Mouse (Mus musculus) heart, adult 2 months (tissue): Measurements from ENCODE around the gene Csnk1e. TPM values are rescaled to one million over a fixed set of nuclear protein-coding genes. Genes with fewer than 3 reads are reported as not detected.
A peak's percentile ranks its signal among the peaks of the same experiment; 100 is the strongest.

Experiments used
- DNase-seq, 2 experiments: peaks; one replicate each; pipeline ENCODE4 v3.0.0; 2021
- H3K27ac ChIP-seq: fragments of 200-600 bp; 2 replicates; pipeline ENCODE4 v1.8.1; 2022
- H3K27me3 ChIP-seq: fragments of 200-500 bp; 2 replicates; pipeline ENCODE4 v1.6.1; 2012; ENCODE audit warnings: mild to moderate bottlenecking, low read length, inconsistent platforms, mixed read lengths; ENCODE audit not compliant: control insufficient read depth, insufficient read depth
- H3K36me3 ChIP-seq: fragments of 200-500 bp; 2 replicates; pipeline ENCODE4 v1.6.1; 2012; ENCODE audit warnings: low read length, inconsistent platforms; ENCODE audit not compliant: control insufficient read depth, insufficient read depth
- H3K4me1 ChIP-seq: fragments of 200-500 bp; 2 replicates; pipeline ENCODE4 v1.6.1; 2011; ENCODE audit warnings: low read length; ENCODE audit not compliant: control insufficient read depth, insufficient read depth
- H3K4me3 ChIP-seq: fragments of 200-600 bp; 2 replicates; pipeline ENCODE4 v1.8.1; 2022
- H3K79me2 ChIP-seq: fragments of 200-500 bp; replicated peaks from 2 replicates; pipeline ENCODE4 v1.6.1; 2012; ENCODE audit warnings: mild to moderate bottlenecking, inconsistent platforms, low read length, moderate library complexity, mixed read lengths; ENCODE audit not compliant: control insufficient read depth, insufficient read depth
- H3K9ac ChIP-seq: fragments of 200-500 bp; 2 replicates; pipeline ENCODE4 v1.6.1; 2012; ENCODE audit warnings: low read depth, mild to moderate bottlenecking, control low read depth, inconsistent platforms, low read length, mixed read lengths
- CTCF ChIP-seq: fragments of 200-600 bp; IDR thresholded peaks from 2 replicates; pipeline ENCODE4 v1.8.1; 2022; ENCODE audit warnings: antibody characterized with exemption, mild to moderate bottlenecking, moderate library complexity
- EP300 ChIP-seq: fragments of 200-500 bp; IDR thresholded peaks from 2 replicates; pipeline ENCODE4 v1.6.1; 2011; ENCODE audit warnings: low read depth, low read length, control low read depth; ENCODE audit not compliant: insufficient read depth
- POLR2A ChIP-seq: fragments of 200-500 bp; IDR thresholded peaks from 2 replicates; pipeline ENCODE4 v1.6.1; 2011; ENCODE audit warnings: mild to moderate bottlenecking, low read depth, low read length, control low read depth; ENCODE audit not compliant: insufficient read depth
- WGBS: fragments of 180-500 bp; shearing (Covaris S2); methylation state at CpG from one replicate; pipeline ENCODE4 v1.1.7; 2018; 5-methylcytosine and 5-hydroxymethylcytosine counted together
- intact Hi-C: fragments of 180-260 bp; cut with DNase I; formaldehyde crosslinking; loops from one replicate; pipeline ENCODE4 v1.15.1; 2025
- polyA plus RNA-seq: library from polyadenylated mRNA; depleted of rRNA; stranded (reverse); fragments of >200 nt; gene quantifications from 2 replicates; pipeline ENCODE4 v1.2.3, GENCODE M21; 2012
- total RNA-seq, 2 experiments: library from RNA; stranded (reverse); gene quantifications; 2 replicates each; pipeline ENCODE4 v1.2.3; 2021

The Csnk1e gene
- total and polyA plus RNA-seq, 3 experiments = 46.5 to 62.6 (median 48.3) TPM

DNA sequence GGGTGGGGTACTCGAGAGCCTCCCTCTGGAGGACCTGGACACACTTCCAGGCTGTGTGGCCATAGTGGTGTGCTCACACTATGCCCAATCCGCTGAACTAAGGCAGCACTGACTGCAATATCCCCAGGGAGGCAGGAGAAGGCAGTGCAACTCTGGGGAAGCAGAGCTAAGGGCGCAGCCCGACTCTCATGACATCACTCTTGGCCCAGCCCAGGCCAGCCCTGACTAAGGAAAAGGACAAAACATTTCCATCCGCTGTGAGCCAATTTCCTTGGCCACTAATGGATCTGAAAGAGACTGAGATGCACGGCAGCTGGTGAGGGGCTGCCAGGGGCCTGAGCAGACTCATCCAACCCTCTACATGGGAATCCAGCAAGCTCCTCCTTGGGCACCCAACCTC lies 77.7 kb downstream of the Csnk1e start:
- Histone ChIP-seq H3K9ac (peak overlapping the region; percentile 51), H3K27ac (peak overlapping the region; percentile 88), H3K27me3 (no peaks in the 10 kb centered on the region), H3K4me1 (peaks cover 38% of the 10 kb centered on the region), H3K36me3 (peaks cover 3% of the 10 kb centered on the region; the same call in 1 of the 2 replicates), H3K4me3 (no peak overlapping the region; the same call in 1 of the 2 replicates), H3K79me2 (peaks cover 4% of the 10 kb centered on the region)
- intact Hi-C loops = loop anchor here (1.0 to 5.0 kb wide), 2 partner anchors 55 to 90 kb away; no protein-coding TSS in a partner anchor
- DNase-seq = peak; percentile 82 to 91
- WGBS = 11% methylated on average over 6 of the region's 6 CpGs
- peak; percentile 97 for TF ChIP-seq EP300
- peak; percentile 79 for TF ChIP-seq CTCF
- 0 out of 2 replicates have a peak, but pooled peaks have one; percentile 53 for TF ChIP-seq POLR2A

DNA sequence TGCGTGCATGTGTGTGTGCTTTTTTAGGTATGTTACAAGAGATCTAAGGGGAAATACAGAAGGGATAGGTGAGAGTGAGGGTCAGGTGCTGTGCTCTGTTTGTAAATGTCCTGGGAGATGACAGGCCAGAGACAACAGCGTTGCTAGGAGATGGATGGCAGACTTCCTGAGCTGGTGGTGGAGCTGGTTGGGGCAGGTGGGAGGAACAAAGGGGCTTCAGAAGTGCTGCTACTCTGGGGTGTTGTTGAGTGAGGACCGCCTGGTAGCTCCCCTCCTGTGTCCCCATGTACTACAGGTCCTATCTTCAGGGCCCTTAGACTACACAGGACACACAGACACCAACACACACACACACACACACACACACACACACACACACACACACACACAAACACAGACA lies 80.6 kb downstream of the Csnk1e start:
- Histone ChIP-seq H3K27ac (no peak overlapping the region), H3K79me2 (peaks cover 4% of the 10 kb centered on the region; the same call in 1 of the 2 replicates), H3K4me3 (no peak overlapping the region), H3K36me3 (peaks cover 3% of the 10 kb centered on the region; the same call in 1 of the 2 replicates), H3K9ac (no peak overlapping the region), H3K4me1 (peaks cover 26% of the 10 kb centered on the region), H3K27me3 (no peaks in the 10 kb centered on the region)
- TF ChIP-seq EP300 = no peak
- TF ChIP-seq POLR2A = no peak
- TF ChIP-seq CTCF = no peak
- WGBS = 74% methylated on average over 3 of the region's 3 CpGs
- intact Hi-C loops = loop anchor here (5.0 kb wide), 1 partner anchor 52 kb away; no protein-coding TSS in a partner anchor
- DNase-seq = no peak

DNA sequence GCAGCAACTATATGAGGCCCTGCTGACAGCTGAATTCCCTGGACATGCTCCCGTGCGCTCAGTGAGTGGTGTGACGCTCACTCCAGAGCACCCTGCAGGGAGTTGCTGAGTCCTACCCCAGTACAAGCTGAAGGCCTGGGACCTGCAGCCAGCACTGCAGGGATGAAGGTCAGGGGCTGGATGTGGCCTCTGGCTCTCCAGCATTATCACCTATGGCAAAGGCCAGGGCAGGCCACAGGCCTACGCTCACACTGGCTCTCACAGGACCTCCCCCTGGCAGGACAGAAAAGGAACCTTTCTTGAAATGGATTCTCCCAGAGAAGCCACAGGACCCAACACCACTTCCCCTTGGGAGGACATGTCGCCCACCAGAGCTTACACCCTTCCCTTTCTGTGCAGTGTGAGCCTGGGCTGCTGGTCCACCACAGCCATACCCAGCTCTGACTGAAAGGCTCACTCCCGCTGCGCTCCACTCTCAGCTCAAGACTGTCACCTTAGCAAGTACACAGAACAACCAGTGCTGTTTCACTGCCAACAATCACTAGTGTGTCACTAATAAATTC lies 85.0 kb downstream of the Csnk1e start:
- H3K36me3 ChIP-seq = peaks cover 4% of the 10 kb centered on the region
- no peaks in the 10 kb centered on the region for H3K27me3 ChIP-seq
- peak overlapping the region; percentile 97 for H3K27ac ChIP-seq
- H3K4me1 ChIP-seq = peaks cover 26% of the 10 kb centered on the region
- intact Hi-C loops = no loop called here
- WGBS = 69% methylated on average over 7 of the region's 7 CpGs
- DNase-seq = no peak
- no peak overlapping the region for H3K4me3 ChIP-seq
- TF ChIP-seq EP300 = no peak
- no peak for TF ChIP-seq POLR2A
- TF ChIP-seq CTCF = no peak
- peak overlapping the region; percentile 5; the same call in 1 of the 2 replicates for H3K9ac ChIP-seq
- H3K79me2 ChIP-seq = no peaks in the 10 kb centered on the region

DNA sequence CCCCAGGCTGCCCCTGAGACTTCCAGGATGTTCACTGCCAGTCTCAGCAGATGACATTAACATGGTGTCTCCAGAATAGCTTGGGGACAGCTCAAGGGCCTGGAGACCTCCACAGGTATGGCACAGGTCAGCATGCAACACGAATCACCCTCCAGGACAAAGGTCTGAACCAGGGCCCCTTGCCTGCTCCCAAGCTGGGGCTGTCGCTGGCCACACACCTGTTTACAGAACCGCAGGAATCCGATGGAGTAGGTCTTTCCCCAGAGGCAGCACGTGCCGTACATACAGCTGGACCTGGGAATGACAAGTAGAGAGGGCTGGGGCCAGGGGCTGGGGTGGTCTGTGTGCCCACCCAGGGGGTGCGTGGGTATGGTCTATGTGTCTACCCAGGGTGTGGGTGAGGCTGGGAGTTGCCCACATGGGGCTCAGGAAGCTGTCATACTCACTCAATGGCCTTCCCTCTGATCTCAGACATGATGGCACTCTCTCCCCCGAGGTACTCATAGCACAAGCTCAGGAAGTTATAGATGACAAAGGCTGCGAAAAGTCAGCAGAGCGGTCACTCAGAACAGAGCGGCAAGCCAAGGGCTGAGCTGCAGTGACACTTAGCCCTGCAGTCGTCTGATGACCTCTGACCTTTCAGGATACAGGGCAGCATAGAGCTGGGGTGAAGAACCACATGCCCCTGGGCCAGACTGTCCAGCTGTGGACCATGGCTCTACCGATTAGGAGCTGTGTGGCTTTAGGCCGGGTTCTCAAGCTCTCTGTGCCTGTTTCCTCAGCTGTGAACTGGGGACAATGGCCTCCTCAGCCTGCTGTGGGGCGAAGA lies 85.7 kb downstream of the Csnk1e start:
- peak overlapping the region; percentile 97 for H3K27ac ChIP-seq
- peaks cover 26% of the 10 kb centered on the region for H3K4me1 ChIP-seq
- DNase-seq = peak in 1 of 2 experiments; percentile 47
- H3K4me3 ChIP-seq = no peak overlapping the region
- H3K36me3 ChIP-seq = peaks cover 4% of the 10 kb centered on the region
- intact Hi-C loops = loop anchor here (5.0 kb wide), 1 partner anchor 42 kb away; the partner anchor contains the start of gene Pla2g6
- WGBS = 53% methylated on average over 15 of the region's 15 CpGs
- H3K79me2 ChIP-seq = no peaks in the 10 kb centered on the region
- peak overlapping the region; percentile 14 for H3K9ac ChIP-seq
- H3K27me3 ChIP-seq = no peaks in the 10 kb centered on the region
- TF ChIP-seq EP300 (no peak), POLR2A (no peak), CTCF (no peak)

DNA sequence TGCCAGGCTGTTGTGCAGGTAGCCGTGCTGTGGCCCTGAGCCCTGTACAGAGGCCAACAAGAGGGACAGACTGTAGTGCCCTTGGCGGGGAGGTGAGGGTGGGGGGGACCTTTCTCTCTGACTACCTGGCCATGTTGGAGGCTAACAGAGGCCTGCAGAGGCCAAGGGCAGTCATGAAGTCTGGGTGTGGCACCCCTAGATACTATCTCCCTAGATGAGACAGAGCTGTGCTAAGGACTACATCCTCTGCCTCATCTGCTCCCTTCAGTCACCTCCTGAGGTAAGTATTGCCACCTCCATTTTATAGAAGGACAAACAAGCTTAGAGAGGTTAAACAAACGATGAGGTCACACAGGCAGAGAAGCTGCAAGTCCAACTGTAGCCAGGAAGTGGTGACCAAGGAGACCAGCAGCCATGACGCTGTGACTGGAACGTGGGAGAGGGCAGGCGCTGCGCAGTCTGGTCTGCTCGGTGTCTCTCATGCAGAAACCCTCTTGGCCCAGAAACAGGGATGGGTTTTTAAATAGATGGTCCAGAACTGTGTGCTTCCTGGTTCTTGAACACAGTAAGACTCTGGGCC lies 86.4 kb downstream of the Csnk1e start:
- intact Hi-C loops = loop anchor here (5.0 kb wide), 1 partner anchor 42 kb away; the partner anchor contains the start of gene Pla2g6
- Histone ChIP-seq H3K27me3 (no peaks in the 10 kb centered on the region), H3K4me3 (no peak overlapping the region), H3K9ac (peak overlapping the region; percentile 56), H3K27ac (peak overlapping the region; percentile 97), H3K79me2 (no peaks in the 10 kb centered on the region), H3K4me1 (peaks cover 26% of the 10 kb centered on the region), H3K36me3 (peaks cover 4% of the 10 kb centered on the region)
- DNase-seq = peak; percentile 55 to 59
- WGBS = 42% methylated on average over 8 of the region's 8 CpGs
- TF ChIP-seq EP300 (no peak), POLR2A (no peak)
